Mouse (Mus musculus): ENCODE measurements around the gene Tsks.

- no peak for TF ChIP-seq BHLHE40 (IDR thresholded peaks at IDR 0.05; ENCODE audit: borderline replicate concordance, low read depth, low read length)
- no peak for TF ChIP-seq CTCF (IDR thresholded peaks at IDR 0.05 in 2 of 3, conservative IDR thresholded peaks at IDR 0.05 in 1 of 3; ENCODE audit: control insufficient read depth in 1 of 3, insufficient read depth in 1 of 3, low read depth in 2 of 3, low read length in 3 of 3, poor library complexity in 1 of 3, severe bottlenecking in 1 of 3)
- no peak for TF ChIP-seq GATA1 (IDR thresholded peaks at IDR 0.05; ENCODE audit: low read depth, low read length)
- no peak for TF ChIP-seq USF1 (IDR thresholded peaks at IDR 0.05; ENCODE audit: low read depth, low read length)
- TF ChIP-seq JUND (IDR thresholded peaks at IDR 0.05; ENCODE audit: low read depth, low read length): no peak
- no peak for TF ChIP-seq MAZ (IDR thresholded peaks at IDR 0.05; ENCODE audit: low read depth, low read length)
- TF ChIP-seq TCF12 (IDR thresholded peaks at IDR 0.05; ENCODE audit: low read depth, low read length): no peak
- no peak for TF ChIP-seq MEF2A (IDR thresholded peaks at IDR 0.05; ENCODE audit: extremely low read depth, insufficient replicate concordance, low read depth, low read length, poor library complexity, severe bottlenecking)
Observed at GRCm38 (mm10) chr7:44901230-44901722, 41.7 kb upstream of the Tsks start.
